Comparison of ENCODE assay signal across 11 mouse cellular contexts in genomic region chr10:117021020-117021754, GRCm38 (mm10). TPM values are rescaled to one million over a fixed set of nuclear protein-coding genes. Genes with fewer than 3 reads are reported as not detected.
DNase-seq lines count a peak whose midpoint lies in the region; ATAC-seq and TF ChIP-seq lines count a peak whose summit lies in the region.
"Had no signal": no experiment of that assay in that cellular context is flagged by ENCODE, and none has a peak within 500 bp of the region (broad histone marks: within the 10 kb centered on the region; RNA-seq: fewer than 3 reads in every experiment).

No protein-coding gene starts in this region.

- CTCF ChIA-PET in Patski (lab: Charles Lee), result no interaction called here

- DNase-seq in 3T3-L1 (ENCODE audit: low read depth, low spot score) (peak; percentile 5), Patski (ENCODE audit: low read depth, low spot score) (peak; percentile 53)
- peak; percentile 53 for DNase-seq in hindbrain, embryonic 11.5 days (ENCODE audit: low spot score)
- peak; percentile 82 for DNase-seq in limb, embryonic 10.5 days (ENCODE audit: low spot score)
- no peak for DNase-seq in thymus, postnatal 14 days
- DNase-seq in right cerebral cortex, adult 2 months (ENCODE audit: low spot score in 2 of 2), result no peak
- DNase-seq: liver; thymus, postnatal 36 days had no signal

- no peaks in the 10 kb centered on the region; the same call in 1 of the 2 replicates for H3K4me1 ChIP-seq in hindbrain, embryonic 11.5 days (replicated peaks; ENCODE audit: control insufficient read depth, insufficient read depth, low read length)
- H3K4me1 ChIP-seq in limb, embryonic 10.5 days, result peaks cover 53% of the 10 kb centered on the region

- no peak overlapping the region; the same call in 1 of the 2 replicates for H3K4me2 ChIP-seq in hindbrain, embryonic 11.5 days (replicated peaks; ENCODE audit: low read depth, low read length)

- WGBS in hindbrain, embryonic 11.5 days, result 13% methylated on average over 21 of the region's 21 CpGs
- WGBS in limb, embryonic 10.5 days, result 14% methylated on average over 21 of the region's 21 CpGs

- POLR2A ChIA-PET in Patski (lab: Charles Lee), result interaction anchor here (0.5 to 1.1 kb wide), 2 partner anchors 8 to 60 kb away, joined by 3 to 6 read pairs; no protein-coding TSS in a partner anchor

- ATAC-seq in Patski, result peak; percentile 82
- ATAC-seq in hindbrain, embryonic 11.5 days (ENCODE audit: low FRiP score), result peak; percentile 75; the same call in 1 of the 2 replicates
- no peak for ATAC-seq in monocyte, adult 5-6 weeks (replicated peaks; ENCODE audit: insufficient number of reproducible peaks, low FRiP score, low TSS enrichment, poor library complexity, severe bottlenecking)

- H3K27ac ChIP-seq in hindbrain, embryonic 11.5 days (ENCODE audit: low read depth, low read length), result peak overlapping the region; percentile 49; the same call in 1 of the 2 replicates
- H3K27ac ChIP-seq in limb, embryonic 10.5 days, result peak overlapping the region; percentile 50; the same call in 1 of the 2 replicates

- no peaks in the 10 kb centered on the region for H3K27me3 ChIP-seq in Patski
- no peaks in the 10 kb centered on the region for H3K27me3 ChIP-seq in hindbrain, embryonic 11.5 days (ENCODE audit: control insufficient read depth, insufficient read depth, low read length)
- H3K27me3 ChIP-seq in limb, embryonic 10.5 days (ENCODE audit: low read depth, poor library complexity, severe bottlenecking), result peaks cover 40% of the 10 kb centered on the region

- TF ChIP-seq CTCF in Patski (IDR thresholded peaks at IDR 0.05), result no peak

- no peaks in the 10 kb centered on the region for H3K9me3 ChIP-seq in hindbrain, embryonic 11.5 days (ENCODE audit: control insufficient read depth, low read length)
- H3K9me3 ChIP-seq in limb, embryonic 10.5 days (replicated peaks), result no peaks in the 10 kb centered on the region

- in situ Hi-C loops in Patski (cut with MboI; ENCODE audit: low pct_unique_long_range_greater_than_20kb), result no loop called here

- H3K36me3 ChIP-seq in hindbrain, embryonic 11.5 days (ENCODE audit: control insufficient read depth, insufficient read depth, low read length), result no peaks in the 10 kb centered on the region
- no peaks in the 10 kb centered on the region for H3K36me3 ChIP-seq in limb, embryonic 10.5 days

- no peak overlapping the region for H3K9ac ChIP-seq in hindbrain, embryonic 11.5 days (ENCODE audit: low read depth, low read length)

- no peak overlapping the region for H3K4me3 ChIP-seq in hindbrain, embryonic 11.5 days (ENCODE audit: low read depth, low read length)
- H3K4me3 ChIP-seq in limb, embryonic 10.5 days, result peak overlapping the region; percentile 33

RNA-seq across cellular contexts. Expression of gene Lrrc10, which starts 24.0 kb away (rescaled TPM):
- polyA plus RNA-seq in Patski (2021), result not detected
- 0.12 TPM in 1 of 2 replicates, not detected in the other for polyA plus RNA-seq in hindbrain, embryonic 11.5 days (2014; fragmentation: Nextera tagmentation; extraction: Ambion mirVana)
- polyA plus RNA-seq in limb, embryonic 10.5 days (2016; fragmentation: Nextera tagmentation; extraction: Ambion mirVana), result 0.10 TPM in 1 of 2 replicates, not detected in the other
- total RNA-seq in monocyte, adult 5-6 weeks (2017), result not detected in 3 replicates
- polyA plus RNA-seq: neural tube, embryonic 14.5 days had no signal

RNA-seq across cellular contexts. Expression of gene Best3, which starts 35.1 kb away (rescaled TPM):
- polyA plus RNA-seq in Patski (2021), result not detected
- 0.08 and 0.20 TPM in 2 replicates for polyA plus RNA-seq in hindbrain, embryonic 11.5 days (2014; fragmentation: Nextera tagmentation; extraction: Ambion mirVana)
- polyA plus RNA-seq in limb, embryonic 10.5 days (2016; fragmentation: Nextera tagmentation; extraction: Ambion mirVana), result 0.05 TPM in 1 of 2 replicates, not detected in the other
- not detected in 3 replicates for total RNA-seq in monocyte, adult 5-6 weeks (2017)

RNA-seq across cellular contexts. Expression of gene Cct2, which starts 42.4 kb away (rescaled TPM):
- 386 TPM for polyA plus RNA-seq in Patski (2021)
- 321 and 357 TPM in 2 replicates for polyA plus RNA-seq in hindbrain, embryonic 11.5 days (2014; fragmentation: Nextera tagmentation; extraction: Ambion mirVana)
- polyA plus RNA-seq in limb, embryonic 10.5 days (2016; fragmentation: Nextera tagmentation; extraction: Ambion mirVana), result 350 and 402 TPM in 2 replicates
- 289 to 360 TPM (median 315 TPM) in 3 replicates for total RNA-seq in monocyte, adult 5-6 weeks (2017)

RNA-seq across cellular contexts. Expression of gene Gm10271, which starts 48.8 kb away (rescaled TPM):
- polyA plus RNA-seq in Patski (2021), result not detected
- not detected in 2 replicates for polyA plus RNA-seq in hindbrain, embryonic 11.5 days (2014; fragmentation: Nextera tagmentation; extraction: Ambion mirVana)
- polyA plus RNA-seq in limb, embryonic 10.5 days (2016; fragmentation: Nextera tagmentation; extraction: Ambion mirVana), result not detected in 2 replicates
- not detected in 3 replicates for total RNA-seq in monocyte, adult 5-6 weeks (2017)
- polyA plus RNA-seq: heart, embryonic 14.5 days; neural tube, embryonic 14.5 days had no signal

Comparison
In these comparisons a context has a peak if more than half of its experiments do, and no peak if none do; other contexts are left out.
1. DNase-seq: peak in 3T3-L1 (single experiment), Patski (single experiment), hindbrain, embryonic 11.5 days (single experiment) and limb, embryonic 10.5 days (single experiment); none in thymus, postnatal 14 days (single experiment) and right cerebral cortex, adult 2 months (0 of 2).